Mouse (Mus musculus) MN1 (cell line): ENCODE results near the gene 6430550D23Rik.
A peak's percentile ranks its signal among the peaks of the same experiment; 100 is the strongest.
"Not testable (repeated sequence)": the region's sequence is repeated elsewhere in the genome, so short reads cannot be mapped to it uniquely, and the experiment has no call there.

Experiments used
- DNase-seq: peaks from one replicate; pipeline ENCODE4 v3.0.0-alpha.2; 2016; ENCODE audit warnings: low spot score

Gene 6430550D23Rik

DNA sequence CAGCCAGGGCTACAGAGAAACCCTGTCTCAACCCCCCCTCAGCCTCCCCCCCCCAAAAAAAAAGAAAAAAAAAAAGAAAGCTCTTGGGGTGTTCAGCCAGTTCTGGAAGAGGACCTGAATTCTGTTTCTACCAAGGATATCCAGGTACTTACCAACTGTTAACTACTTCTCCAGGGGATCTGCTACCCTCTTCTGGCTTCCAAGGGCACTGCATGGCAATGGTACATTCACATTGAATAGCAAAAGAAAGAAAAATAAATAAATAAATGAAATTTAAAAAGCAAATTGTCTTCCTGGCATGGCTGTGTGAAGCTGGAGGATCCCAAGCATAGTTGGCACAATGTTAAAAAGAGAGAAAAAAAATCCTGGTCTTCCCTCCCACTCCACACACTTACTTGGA is 55.8 kb downstream of the 6430550D23Rik start:
- peak; percentile 78 for DNase-seq

DNA sequence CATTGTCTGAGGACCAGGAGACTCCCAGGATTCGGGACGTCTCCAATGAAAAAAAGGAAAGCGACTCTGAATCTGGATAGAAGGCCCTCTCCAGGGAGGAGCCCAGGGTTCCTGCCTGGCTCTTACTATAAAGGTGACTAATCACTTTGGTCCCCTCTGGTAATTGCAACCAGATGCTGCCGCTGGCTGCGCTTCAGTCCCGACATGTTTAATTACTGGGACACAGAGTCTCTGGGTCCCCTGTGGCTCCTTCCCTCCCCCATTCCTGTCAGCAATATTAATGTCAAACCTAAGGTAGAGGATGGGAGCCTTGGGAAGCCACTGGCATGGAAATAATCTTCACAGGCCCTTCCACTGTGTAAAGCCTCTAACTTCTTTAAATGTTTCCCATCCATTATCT is 58.4 kb downstream of the 6430550D23Rik start:
- DNase-seq, result peak; percentile 81

DNA sequence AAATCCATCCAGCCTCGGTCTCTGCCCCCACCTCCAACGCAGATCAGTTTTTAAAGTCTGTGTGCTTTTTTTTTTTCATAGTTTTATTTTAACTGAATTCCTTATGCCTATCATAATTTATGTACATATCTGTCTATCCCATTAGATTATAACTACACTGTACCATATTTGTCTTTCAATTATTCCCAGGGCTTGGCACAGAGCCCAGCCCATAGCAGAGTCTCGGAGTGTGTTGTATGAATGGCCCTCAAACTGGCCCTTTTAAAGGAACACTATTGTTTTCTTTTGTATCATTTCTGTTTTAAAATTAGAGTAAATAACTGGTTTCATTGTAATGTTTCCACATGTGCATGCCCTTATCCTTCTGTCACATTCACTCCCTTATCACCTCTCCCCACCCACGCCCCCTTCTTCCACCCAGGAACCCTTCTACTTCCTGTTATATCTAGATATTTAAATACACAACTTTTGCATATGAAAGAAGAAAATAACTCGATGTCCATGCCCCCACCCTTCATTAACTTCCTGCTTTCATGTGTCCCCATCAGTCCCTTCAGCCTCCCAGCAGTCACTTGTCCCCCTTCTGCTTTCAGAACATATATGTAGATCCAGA is 60.3 kb downstream of the 6430550D23Rik start:
- DNase-seq, result no peak

DNA sequence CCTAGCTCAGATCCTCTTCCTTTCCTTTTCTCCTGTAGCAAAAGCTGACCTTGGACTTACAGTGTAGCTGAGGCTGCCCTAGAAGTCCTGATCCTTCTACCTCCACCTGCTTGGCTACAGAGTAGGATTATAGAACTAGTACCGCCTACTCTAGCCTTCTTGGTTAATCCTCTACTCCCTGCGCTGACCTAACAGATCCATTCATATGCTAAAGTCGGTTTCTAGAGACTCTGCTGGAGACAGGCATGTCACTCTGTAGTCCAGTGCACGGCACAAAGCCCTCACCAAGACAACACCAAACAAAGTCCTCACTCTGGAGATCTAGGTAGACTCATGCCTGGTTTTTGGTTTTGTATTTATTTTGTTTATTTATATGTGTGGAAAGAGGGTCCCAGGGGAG is 61.3 kb downstream of the 6430550D23Rik start:
- no peak for DNase-seq

DNA sequence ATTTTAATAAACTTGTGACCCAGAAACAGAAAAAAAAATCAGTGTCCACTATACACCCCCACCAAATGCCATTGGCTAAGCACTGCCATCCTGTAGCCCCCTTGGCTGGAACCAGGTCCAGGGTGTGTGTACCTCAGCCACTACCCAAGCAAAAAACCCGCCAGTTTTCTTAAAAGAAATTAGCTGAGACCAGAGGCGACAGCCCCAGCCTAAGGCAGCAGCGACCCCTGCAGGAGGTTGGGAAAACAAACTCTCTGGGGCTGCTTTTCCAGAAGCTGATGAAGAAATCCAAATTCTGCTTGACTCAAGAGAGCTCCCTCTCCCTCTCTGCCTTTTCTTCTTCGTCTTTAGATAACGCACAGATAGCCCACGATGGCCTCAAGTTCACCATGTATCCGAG is 61.7 kb downstream of the 6430550D23Rik start:
- DNase-seq, result peak; percentile 85

DNA sequence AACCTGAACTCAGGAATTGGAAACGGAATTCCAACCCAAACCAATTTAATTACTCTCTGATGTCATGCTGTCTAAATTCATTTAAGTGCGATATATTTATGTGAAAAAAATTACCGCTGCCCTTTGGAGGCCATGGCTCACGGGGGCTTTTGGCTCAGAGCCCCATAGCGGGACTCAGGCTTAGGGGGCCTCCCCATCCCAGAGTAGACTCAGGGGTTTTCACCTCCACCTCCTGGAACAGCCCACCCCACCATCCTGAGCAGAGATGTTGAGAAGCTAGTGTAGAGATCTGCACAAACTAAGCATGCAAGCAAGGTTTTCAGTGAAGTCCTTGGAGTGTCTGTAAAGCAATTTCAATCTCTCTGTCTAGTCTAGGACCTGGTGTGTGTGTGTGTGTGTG is 62.2 kb downstream of the 6430550D23Rik start:
- no peak for DNase-seq

DNA sequence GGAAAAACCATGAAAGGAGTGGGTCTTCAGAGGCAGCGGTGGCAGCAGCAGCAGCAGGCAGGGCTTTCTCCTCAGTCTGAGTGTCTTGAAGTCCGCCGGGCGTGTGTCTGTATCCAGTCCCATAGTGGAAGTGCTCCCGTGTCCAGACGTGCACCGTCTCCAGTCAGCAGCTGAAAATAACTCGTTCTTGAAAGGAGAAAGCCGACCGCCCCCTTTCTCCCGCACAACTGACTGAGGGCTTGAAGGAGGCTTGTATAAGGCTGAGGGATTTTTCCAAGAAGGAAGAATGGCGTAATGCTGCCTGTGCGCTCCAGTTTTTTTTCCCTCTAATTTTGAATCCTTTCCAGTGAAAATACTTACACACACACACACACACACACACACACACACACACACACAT is 62.7 kb downstream of the 6430550D23Rik start, which contains the start of gene Gdf5:
Gene Gdf5 (minus strand): TSS at position 244 of the 400 bp plus-strand sequence.
- DNase-seq, result peak; percentile 36

DNA sequence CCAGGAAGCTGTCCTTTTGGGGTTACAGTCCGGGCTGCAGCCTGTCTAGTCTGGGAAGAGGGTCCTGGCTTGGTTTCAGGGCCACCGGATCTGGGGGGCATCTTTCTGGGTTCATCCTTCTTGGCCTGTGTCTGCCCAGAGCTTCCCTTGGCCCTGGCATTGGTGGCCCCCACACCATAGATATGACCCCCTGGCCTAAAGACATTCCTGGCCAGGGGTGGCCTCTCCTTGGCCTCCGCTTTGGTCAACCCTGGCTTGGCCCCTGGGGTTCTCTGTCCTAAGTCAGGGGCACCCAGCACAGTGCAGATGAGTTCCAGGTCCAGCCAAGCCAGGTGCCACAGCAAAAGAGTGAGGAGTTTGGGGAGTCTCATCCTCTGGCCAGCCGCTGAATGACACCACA is 63.1 kb downstream of the 6430550D23Rik start:
- no peak for DNase-seq

DNA sequence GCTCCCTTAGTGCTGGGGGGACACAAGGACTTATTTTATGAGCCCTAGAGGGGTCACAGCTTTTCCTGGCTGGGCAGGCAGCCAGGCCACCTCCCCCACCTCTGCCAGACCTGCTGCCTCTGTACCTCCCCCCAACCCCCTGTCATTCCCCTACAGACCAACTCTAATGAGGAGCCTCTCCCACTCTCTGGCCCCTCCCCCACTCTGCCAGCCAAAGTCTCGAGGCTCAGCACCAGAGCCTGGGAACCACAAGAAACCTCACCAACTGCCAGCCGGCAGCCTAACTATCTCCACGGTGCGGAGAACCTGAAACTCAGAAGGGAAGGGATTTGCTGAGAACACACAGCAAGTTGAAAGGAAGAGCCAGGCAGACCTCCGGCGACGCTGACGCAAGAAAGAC is 64.3 kb downstream of the 6430550D23Rik start:
- DNase-seq, result no peak

DNA sequence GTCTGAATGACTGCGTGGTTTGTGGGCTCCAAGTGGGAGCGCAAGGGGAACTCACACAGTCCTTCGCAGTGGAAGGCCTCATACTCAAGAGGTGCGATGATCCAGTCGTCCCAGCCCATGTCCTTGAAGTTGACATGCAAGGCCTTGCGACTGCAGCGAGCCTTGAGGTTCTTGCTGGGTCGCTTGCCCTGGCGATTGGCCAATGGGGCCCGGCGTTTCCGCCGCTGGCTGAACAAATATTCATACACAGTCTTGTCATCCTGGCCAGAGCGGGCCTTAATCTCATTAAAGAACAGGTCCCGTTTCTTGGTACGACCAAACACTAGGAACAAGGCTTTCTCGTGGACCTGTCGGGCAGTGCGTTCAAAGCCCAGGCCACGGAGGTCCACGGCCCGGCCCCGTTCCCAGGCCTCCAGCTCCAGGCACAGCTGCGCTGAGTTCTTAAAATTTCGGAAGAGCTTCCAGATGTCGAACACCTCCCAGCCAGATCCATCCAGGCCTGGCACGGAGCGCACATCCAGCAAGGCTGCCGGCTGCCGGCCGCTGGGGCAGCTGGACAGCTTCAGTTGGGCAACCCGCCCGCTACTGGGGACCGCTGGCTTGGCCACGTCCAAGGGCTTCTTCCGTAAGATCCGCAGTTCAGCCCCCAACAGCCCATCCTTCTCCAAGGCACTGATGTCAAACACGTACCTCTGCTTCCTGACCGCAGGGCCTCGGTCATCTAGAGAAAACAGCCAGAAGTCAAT is 65.9 kb downstream of the 6430550D23Rik start:
- DNase-seq, result peak; percentile 72

DNA sequence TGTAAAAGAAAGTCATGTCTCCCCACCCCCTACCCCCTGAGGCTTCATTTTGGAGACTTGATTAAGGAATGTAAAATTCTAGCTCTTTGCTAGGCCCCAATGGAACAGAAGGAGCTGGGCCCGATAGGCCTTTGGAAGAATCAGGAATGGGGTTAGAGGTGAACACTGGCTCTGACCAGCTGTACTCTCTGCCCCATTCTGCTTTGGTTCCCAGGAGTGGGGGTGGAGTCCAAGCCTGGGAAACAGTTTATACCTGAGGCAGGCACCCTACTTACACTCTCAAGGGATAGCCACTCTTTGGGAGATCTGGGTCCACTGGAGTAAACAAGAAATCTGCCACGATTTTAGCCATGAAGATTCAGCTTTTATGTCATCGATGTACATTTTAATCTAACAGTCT is 67.1 kb downstream of the 6430550D23Rik start, which contains the start of gene Gm15557:
Gene Gm15557 (plus strand): TSS at position 48 of the 400 bp plus-strand sequence.
- DNase-seq, result no peak

DNA sequence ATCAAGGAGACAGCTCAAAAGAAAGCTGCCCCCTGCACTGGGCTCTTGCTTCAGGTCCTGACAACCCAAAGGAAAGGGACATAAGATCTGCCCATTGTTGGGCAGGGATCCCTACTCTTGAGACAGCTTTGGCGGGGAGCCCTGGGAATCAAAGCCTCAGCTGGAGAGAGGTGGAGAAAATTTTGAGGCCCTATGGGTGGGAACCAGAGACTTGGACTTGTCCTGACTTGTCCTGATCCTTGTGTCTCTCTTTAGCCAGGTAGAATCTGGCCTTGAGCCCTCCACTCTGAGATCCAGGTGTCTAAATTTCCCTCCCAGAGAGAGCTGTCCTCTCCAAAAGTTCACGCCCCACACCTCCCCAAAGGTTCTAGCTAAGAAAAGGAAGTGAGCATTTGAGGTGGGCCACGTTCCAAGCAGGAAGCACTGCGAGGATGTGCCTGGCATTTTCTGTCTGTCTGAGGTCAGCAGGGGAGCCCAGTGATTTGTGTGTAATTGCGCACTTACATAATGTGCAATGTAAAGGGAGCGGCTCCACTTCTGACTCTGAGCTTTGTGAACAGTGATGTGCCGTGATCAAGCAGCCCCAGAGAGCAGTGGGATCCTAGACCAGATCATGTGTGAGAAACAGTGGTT is 67.8 kb downstream of the 6430550D23Rik start:
- DNase-seq, result no peak

DNA sequence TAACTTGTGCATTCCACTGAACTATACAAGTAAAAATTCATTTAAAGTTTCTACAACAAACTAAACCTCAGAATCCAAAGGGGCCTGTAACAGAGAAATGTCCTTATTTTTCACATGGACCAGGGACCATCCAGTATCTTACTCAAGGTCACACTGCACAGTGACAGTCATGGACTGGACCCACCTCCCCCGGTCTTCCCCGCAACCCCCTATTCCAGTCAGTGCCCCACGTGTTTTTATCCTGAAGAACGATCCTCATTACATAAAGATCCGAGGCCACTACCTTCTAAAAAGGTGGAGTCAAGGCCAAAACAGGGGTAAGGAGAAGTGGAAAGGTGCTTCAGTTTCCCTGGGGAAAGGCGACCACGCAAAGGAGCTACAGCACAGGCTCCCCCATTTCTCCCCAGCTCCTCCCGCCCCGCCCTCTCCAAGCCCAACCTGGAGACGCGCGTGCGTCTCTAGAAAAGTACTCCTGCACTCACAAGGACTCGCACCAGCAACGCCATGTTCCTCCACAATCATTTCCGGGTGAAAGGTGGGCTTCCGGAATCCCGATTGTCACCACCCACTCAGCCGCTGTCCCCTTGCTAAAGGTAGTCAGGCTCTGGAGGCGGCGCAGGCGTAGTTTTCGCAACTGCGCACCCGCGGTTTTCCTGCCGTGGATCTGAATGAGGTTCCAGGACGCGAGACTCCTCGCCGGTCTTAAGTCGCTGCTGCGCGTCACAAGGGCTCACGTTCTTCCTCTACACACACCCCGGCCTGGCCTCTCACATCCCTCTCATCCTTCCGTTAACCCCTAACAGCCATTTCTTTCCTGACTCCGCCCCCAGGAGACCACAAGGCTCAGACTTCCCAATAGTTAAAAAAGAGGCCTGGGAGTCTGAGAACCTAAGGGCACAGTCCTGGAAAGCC is 78.0 kb downstream of the 6430550D23Rik start, which contains the start of gene Uqcc1:
Gene Uqcc1 (minus strand): TSS at position 780 of the 912 bp plus-strand sequence.
- DNase-seq, result peak; percentile 96

DNA sequence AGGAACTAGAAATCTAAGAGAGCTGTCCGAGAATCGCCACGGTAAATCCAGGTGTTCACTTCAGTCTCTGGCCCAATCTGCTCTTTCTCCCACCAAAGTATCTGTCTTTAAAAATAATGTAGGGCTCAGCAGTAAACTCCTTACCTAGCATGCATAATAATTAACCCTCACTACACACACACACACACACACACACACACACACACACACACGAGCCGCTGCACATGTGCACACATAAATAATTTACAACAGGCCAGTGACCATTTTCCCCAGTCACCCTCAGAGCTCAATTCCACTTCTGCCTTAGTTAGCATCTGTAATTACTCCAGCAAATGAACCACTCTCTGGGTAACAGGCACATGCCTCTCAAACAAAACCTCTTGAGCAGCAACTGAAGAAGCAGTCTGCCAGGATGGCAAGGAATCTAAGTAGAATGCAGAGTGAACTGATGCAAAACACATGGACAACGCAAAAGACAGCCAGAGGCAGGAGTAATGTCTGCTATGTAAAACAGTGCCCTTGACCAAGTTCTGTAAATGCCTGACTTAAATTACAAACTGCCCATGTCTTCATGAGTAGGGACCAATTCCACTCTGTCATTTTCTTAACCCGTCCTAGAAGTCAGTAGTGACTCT is 78.9 kb downstream of the 6430550D23Rik start:
- DNase-seq, result peak; percentile 64

DNA sequence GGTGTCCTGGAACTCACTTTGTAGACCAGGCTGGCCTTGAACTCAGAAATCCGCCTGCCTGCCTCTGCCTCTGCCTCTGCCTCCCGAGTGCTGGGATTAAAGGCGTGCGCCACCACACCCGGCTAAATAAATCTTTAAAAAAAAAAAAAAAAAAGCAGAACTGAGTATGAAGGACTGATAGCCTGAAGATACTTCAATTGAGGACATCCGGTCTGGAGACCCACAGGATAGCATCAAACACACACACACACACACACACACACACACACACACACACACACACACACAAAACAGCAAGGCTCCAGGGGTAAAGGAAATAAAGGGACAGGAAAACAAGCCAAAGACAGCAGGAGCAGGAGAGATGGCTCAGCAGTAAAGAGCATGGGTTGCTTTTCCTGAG is 82.6 kb downstream of the 6430550D23Rik start:
- not testable (repeated sequence) for DNase-seq
